Mouse (Mus musculus) ES-E14 (cell line): Measurements from ENCODE around the gene Ugt1a10. TPM values are rescaled to one million over a fixed set of nuclear protein-coding genes. Genes with fewer than 3 reads are reported as not detected.

ENCODE experiments used
- DNase-seq: peaks from one replicate; pipeline ENCODE4 v3.0.0-alpha.2; 2013; ENCODE audit warnings: low read depth, low spot score
- H3K27ac ChIP-seq: 2 replicates; pipeline ENCODE4 v1.5.1; 2012; ENCODE audit warnings: low read depth, mild to moderate bottlenecking, low read length, moderate library complexity, mixed read lengths; ENCODE audit not compliant: poor library complexity, insufficient read depth, severe bottlenecking
- H3K36me3 ChIP-seq: 2 replicates; pipeline ENCODE4 v1.6.1; 2012; ENCODE audit warnings: mild to moderate bottlenecking, low read length, moderate library complexity, mixed read lengths; ENCODE audit not compliant: control insufficient read depth, poor library complexity, insufficient read depth, severe bottlenecking
- H3K4me1 ChIP-seq, 2 experiments: fragments of 150-350 bp in 1 of 2; sonication (generic) in 1 of 2; 2 replicates each; pipeline ENCODE4 v1.6.1; 2012; ENCODE audit warnings: low read length in 2 of 2, mild to moderate bottlenecking in 1 of 2, mixed read lengths in 1 of 2; ENCODE audit not compliant: control insufficient read depth in 2 of 2, insufficient read depth in 2 of 2, poor library complexity in 1 of 2
- H3K4me3 ChIP-seq, 2 experiments: fragments of 150-350 bp in 1 of 2; sonication (generic) in 1 of 2; 2 replicates each; pipeline ENCODE4 v1.5.1; 2012; ENCODE audit warnings: low read length in 2 of 2, low read depth in 1 of 2, mild to moderate bottlenecking in 1 of 2, mixed read lengths in 1 of 2; ENCODE audit not compliant: insufficient read depth in 1 of 2, poor library complexity in 1 of 2, severe bottlenecking in 1 of 2
- H3K9ac ChIP-seq: 2 replicates; pipeline ENCODE4 v1.6.1; 2012; ENCODE audit warnings: low read depth, mild to moderate bottlenecking, low read length, mixed read lengths; ENCODE audit not compliant: poor library complexity, insufficient read depth, severe bottlenecking
- H3K9me3 ChIP-seq: fragments of 150-350 bp; sonication (generic); 2 replicates; pipeline ENCODE4 v1.6.1; 2012; ENCODE audit warnings: low read depth, mild to moderate bottlenecking, low read length; ENCODE audit not compliant: control insufficient read depth, insufficient read depth
- CHD2 ChIP-seq: IDR thresholded peaks from 2 replicates; pipeline ENCODE4 v1.6.1; 2014; ENCODE audit warnings: mild to moderate bottlenecking, low read depth, low read length, inconsistent platforms
- HCFC1 ChIP-seq: IDR thresholded peaks from 2 replicates; pipeline ENCODE4 v1.6.1; 2012; ENCODE audit warnings: low read length, inconsistent platforms, borderline replicate concordance; ENCODE audit not compliant: insufficient read depth
- MAFK ChIP-seq: IDR thresholded peaks from 2 replicates; pipeline ENCODE4 v1.6.1; 2014; ENCODE audit warnings: mild to moderate bottlenecking, low read depth, low read length, inconsistent platforms; ENCODE audit not compliant: insufficient read depth
- ZC3H11A ChIP-seq: IDR thresholded peaks from 2 replicates; pipeline ENCODE4 v1.6.1; 2012; ENCODE audit warnings: low read depth, mild to moderate bottlenecking, inconsistent platforms, low read length, borderline replicate concordance
- ZNF384 ChIP-seq: IDR thresholded peaks from 2 replicates; pipeline ENCODE4 v1.6.1; 2012; ENCODE audit warnings: low read depth, low read length, inconsistent platforms
- in situ Hi-C, 2 experiments: fragments of 600-800 bp; cut with MboI; formaldehyde crosslinking; loops; one replicate each; pipeline ENCODE4 v1.15.1; 2025; ENCODE audit warnings: low sequenced_read_pairs in 2 of 2, inconsistent platforms in 1 of 2; ENCODE audit not compliant: unreplicated experiment in 2 of 2
- total RNA-seq: library from RNA; depleted of rRNA; stranded (reverse); fragments of 300-350 nt; gene quantifications from 2 replicates; pipeline ENCODE4 v1.2.3, GENCODE M21; 2012

The Ugt1a10 gene
- total RNA-seq, 1 experiment: not detected

GRCm38 (mm10) chr1:88234646-88235045 lies 179.5 kb downstream of the Ugt1a10 start:
- DNase-seq: no peak
- H3K36me3 ChIP-seq: no peaks in the 10 kb centered on the region
- no peak overlapping the region for H3K27ac ChIP-seq
- H3K9me3 ChIP-seq: no peaks in the 10 kb centered on the region
- in situ Hi-C loops: no loop called here
- H3K4me1 ChIP-seq: no peaks in the 10 kb centered on the region
- H3K4me3 ChIP-seq: no peak overlapping the region
- no peak overlapping the region for H3K9ac ChIP-seq
- TF ChIP-seq HCFC1 (no peak), ZC3H11A (no peak), MAFK (no peak), CHD2 (no peak), ZNF384 (no peak)

- Histone ChIP-seq H3K36me3 (no peaks in the 10 kb centered on the region), H3K9ac (no peak overlapping the region), H3K4me3 (no peak overlapping the region), H3K9me3 (no peaks in the 10 kb centered on the region), H3K27ac (no peak overlapping the region; the same call in 1 of the 2 replicates), H3K4me1 (no peaks in the 10 kb centered on the region)
- TF ChIP-seq CHD2 (no peak), ZNF384 (no peak), HCFC1 (no peak), ZC3H11A (no peak), MAFK (no peak)
- in situ Hi-C loops: no loop called here
- DNase-seq: no peak
These were observed 180.1 kb downstream of the Ugt1a10 start for GRCm38 (mm10) chr1:88235046-88235893.

- Histone ChIP-seq H3K4me1 (no peaks in the 10 kb centered on the region), H3K9me3 (no peaks in the 10 kb centered on the region), H3K4me3 (no peak overlapping the region), H3K36me3 (no peaks in the 10 kb centered on the region), H3K9ac (no peak overlapping the region), H3K27ac (no peak overlapping the region)
- in situ Hi-C loops: no loop called here
- no peak for DNase-seq
- TF ChIP-seq HCFC1: no peak
- no peak for TF ChIP-seq ZC3H11A
- no peak for TF ChIP-seq MAFK
- no peak for TF ChIP-seq ZNF384
These were observed 180.8 kb downstream of the Ugt1a10 start for GRCm38 (mm10) chr1:88235894-88236415.

GRCm38 (mm10) chr1:88237311-88237710 lies 182.1 kb downstream of the Ugt1a10 start:
- TF ChIP-seq CHD2 (no peak), MAFK (no peak), ZC3H11A (no peak), ZNF384 (no peak), HCFC1 (no peak)
- no peak overlapping the region for H3K27ac ChIP-seq
- H3K4me3 ChIP-seq: no peak overlapping the region
- in situ Hi-C loops: no loop called here
- no peaks in the 10 kb centered on the region for H3K9me3 ChIP-seq
- H3K4me1 ChIP-seq: no peaks in the 10 kb centered on the region
- DNase-seq: no peak
- no peaks in the 10 kb centered on the region for H3K36me3 ChIP-seq
- no peak overlapping the region for H3K9ac ChIP-seq

GRCm38 (mm10) chr1:88238771-88239170 lies 183.6 kb downstream of the Ugt1a10 start:
- DNase-seq: no peak
- in situ Hi-C loops: no loop called here
- TF ChIP-seq MAFK: no peak
- no peak for TF ChIP-seq CHD2
- no peak for TF ChIP-seq ZC3H11A
- no peak for TF ChIP-seq ZNF384
- no peak for TF ChIP-seq HCFC1

More at GRCm38 (mm10) chr1:88238771-88239170, 183.6 kb downstream of the Ugt1a10 start:
- H3K4me1 ChIP-seq: no peaks in the 10 kb centered on the region
- no peak overlapping the region for H3K4me3 ChIP-seq
- H3K27ac ChIP-seq: no peak overlapping the region
- no peaks in the 10 kb centered on the region for H3K36me3 ChIP-seq
- no peaks in the 10 kb centered on the region for H3K9me3 ChIP-seq
- no peak overlapping the region for H3K9ac ChIP-seq
